Mouse (Mus musculus) retina, embryonic 14.5 days (tissue): ENCODE measurements around the gene Zfhx3.

Source experiments
- DNase-seq: peaks from one replicate; pipeline ENCODE4 v3.0.0-alpha.2; 2015; ENCODE audit warnings: low spot score

The Zfhx3 gene

DNA sequence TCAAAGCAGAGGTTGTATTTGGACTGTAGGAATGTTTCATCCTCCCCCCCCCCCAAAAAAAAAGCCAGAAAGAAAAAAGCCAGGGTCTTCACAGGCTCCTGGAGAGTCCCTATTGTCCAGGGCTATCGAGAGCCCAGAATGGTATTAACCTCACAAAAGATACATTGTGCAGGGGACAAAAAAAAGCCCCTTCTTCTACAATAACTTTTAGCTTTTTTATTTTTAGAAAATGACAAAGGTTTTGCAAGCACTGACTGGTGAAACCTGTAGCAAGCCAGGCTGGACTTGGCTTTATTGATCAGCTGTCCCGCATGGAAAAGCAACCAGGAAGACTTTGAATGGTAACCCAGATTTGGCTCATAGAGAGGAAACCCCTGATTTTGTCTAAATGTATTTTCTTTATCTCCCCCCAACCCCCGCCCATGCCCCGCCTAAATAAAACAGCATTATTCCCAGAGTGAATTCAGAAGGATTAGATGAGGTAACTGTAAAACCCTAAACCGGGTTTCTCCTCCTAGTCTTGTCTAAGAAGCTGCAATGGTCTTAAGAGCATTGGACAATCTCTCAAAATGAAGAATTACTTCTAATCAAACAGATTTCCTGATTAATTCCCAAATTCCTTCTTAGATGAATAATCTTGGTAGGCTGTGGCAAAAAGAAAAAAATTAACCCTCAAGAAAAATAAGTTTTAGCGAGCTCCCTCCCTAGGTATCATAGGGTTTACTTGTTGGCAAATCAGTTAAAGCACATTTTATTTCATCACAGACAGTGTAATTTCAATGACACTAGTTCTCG, 759.1 kb downstream of the Zfhx3 start:
- peak; percentile 36 for DNase-seq

DNA sequence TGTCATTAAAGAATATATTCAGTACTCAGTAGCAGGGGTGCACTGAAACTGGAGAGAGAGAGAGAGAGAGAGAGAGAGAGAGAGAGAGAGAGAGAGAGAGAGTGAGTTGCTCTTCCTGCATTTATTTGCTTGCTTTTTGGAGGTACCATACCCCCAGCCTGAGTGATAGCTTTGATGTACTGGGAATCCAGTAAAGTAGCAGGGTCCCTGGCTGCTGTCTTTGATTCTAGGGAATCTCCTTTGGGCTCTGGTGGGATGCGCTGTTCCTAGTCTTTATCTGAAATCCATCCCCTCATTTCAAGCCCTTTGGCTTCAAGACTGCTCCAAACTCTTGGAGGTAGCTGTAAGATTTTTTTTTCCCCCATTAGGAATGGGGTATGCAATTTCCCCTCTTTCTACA, 759.8 kb downstream of the Zfhx3 start:
- DNase-seq: no peak

DNA sequence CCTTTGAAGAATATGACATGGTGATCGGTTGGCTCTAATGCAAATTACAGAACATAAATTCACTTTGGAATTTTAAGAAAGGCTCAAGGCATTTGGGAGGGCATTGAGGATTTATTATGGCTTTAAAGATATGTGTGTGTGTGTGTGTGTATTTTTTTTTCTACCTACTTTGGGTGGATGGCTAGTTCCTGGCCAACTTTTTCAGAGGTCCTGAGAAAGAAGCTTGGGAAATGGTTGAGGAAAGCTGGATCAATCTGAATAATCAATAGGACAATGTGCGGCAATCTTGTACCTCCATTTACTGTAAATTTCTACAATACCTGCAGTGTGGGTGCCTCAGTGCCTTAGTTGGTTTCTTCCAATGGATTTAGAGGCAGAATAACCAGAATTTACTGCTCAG, 763.3 kb downstream of the Zfhx3 start:
- DNase-seq: no peak

DNA sequence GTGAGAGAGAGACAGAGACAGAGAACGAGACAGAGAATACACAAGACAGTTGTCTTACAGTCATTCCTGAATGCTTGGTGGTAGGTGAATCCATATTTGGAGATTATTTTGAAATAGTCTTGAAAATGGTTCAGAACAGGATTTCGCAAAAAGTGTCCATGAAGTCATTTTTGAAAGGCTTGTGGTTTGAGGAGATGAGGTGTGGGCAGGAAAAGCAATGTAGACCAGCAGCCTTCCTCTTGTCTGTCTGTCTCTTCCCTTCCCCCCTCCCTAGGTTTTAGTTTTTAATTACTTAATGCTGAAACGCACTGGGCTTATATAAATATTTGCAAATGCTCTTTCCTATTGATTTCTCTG, 764.0 kb downstream of the Zfhx3 start:
- DNase-seq: no peak

DNA sequence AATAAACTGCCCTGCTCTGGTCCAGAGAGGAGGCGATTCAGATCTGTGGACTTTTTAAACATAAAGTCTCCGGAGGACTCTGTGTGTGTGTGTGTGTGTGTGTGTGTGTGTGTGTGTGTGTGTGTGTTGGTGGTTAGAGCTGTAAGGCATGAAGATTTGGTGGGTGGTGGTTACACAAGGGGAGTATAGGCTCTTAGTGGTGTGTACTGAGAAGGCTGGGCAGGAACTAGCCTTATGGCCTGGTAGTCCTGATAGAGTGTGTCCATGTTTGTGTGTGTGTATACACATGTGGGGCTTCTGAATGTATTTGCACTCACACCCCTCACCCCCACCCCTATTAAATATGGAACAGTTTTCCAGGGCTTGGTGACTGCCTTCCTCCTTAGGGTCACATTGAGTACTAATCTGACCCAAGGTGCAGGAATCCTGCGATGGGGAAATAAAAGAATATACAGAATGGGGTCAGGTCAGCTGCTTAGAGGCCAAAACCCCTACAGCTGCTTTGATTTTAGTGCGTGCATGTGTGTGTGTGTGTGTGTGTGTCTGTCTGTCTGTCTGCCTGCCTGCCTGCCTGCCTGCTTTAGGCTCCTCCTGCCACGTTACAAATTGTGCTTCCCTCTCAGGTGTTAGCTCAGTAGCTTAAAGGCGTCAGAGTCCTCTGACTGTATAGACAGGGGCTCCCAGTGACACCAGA, 764.6 kb downstream of the Zfhx3 start:
- peak; percentile 6 for DNase-seq

DNA sequence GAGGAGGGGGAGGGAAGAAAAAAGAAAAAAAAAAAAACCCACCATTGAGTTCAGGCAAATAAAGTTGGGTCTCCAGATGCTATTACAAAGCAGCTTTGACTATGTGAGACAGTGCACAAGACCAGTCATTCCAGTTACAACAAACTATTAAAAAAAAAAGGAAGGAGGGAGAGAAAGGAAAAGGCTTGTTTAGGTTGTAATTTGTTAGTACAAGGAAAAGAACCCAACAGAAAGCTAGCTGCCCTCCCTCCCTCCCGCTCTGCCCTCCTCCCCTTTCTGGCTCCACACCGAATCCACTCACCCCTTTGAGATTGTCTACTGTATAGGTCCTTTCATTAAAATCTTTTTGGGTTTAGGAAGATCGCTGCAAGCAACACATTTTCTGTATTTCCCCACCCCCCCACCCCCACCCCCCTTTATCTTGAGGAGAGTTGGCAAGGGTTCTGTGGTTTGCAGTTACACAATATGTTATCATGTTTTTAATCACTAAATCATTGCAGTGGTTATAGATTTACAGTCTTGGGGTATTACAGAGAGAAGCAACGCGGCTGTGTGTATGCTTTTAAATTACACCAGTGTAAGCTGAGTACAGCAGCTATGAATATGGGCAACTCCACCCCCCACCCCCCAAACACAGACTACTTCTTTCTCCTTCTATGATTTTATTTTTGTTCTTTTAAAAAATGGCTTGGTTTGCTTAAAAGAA, 765.3 kb downstream of the Zfhx3 start:
- no peak for DNase-seq

DNA sequence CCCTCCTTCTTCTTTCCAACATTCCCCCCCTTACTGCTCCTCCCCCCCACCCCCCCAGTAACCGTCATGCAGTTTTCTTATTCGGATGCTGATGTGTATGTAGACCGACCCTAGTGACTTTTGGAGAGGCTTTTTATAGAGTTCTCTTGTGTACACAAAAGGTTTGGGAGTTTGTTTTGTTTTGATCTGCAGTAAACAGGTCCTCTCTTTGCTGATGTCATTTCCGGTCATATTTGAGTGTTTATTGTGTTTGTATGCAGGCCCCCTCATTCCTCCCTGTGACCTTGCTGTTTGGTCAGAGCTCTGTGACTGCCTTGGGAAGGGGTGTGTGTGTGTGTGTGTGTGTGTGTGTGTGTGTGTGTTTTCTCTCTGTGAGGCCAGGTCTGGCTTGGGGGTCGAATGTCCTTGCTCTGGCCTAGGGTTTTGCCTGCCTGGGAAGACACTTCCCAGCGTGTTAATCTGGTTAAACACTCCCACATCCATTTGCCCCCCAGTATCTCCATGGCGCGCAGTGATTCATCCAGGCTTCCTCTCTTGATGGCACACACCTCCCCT, 766.5 kb downstream of the Zfhx3 start:
- DNase-seq: no peak

- DNase-seq: no peak
Observed at GRCm38 (mm10) chr8:108709441-108709840, 767.0 kb downstream of the Zfhx3 start.

DNA sequence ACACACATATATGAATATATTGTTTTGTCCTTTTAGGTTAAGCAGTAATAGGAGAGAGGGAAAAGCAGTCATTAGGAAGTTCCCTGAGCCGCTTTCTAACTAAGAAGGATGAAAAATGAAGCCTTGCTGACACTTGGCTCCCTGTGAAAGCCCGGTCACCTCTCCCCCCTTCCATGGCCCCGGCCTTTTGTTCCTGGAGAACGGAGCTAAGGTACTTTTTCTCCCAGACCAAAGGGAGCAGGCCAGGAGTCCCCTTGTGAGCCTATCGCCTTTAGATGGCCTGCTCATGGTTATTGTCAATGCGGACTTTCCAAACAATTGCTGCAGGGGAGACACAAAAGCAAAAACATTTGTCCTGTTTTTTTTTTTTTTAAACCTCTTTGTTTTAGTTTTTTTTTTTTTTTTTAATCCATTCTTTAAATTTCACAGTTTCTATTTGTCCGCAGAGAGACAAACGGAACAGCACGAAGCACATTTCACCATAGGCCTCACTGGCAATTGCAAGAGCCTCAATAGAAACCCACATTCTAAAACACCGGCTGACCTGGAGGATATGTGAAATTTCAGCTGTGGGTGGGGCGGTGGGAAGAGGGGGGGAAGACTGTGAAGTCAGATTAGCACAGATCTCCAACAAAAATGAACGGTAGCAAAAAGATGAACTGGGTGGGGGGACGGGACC, 767.6 kb downstream of the Zfhx3 start:
- no peak for DNase-seq

GRCm38 (mm10) chr8:108710607-108711489, 768.4 kb downstream of the Zfhx3 start:
- DNase-seq: no peak

DNA sequence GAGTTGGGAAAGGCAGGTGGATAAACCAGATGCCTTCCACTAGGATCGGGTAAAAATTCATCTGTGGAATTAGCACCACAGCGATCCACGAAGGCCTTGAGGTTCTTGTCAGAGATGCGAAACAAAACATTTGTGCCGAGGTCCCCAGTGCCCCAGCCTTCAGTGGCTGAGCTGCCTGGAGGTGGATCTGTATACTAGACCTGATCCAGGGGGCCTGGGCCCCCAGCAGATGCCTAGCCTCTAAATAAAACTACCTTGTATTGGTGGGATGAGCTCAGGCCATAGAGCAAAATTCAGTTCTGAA, 769.0 kb downstream of the Zfhx3 start:
- no peak for DNase-seq

GRCm38 (mm10) chr8:108712001-108712411, 769.6 kb downstream of the Zfhx3 start:
- no peak for DNase-seq

GRCm38 (mm10) chr8:108712607-108713006, 770.2 kb downstream of the Zfhx3 start:
- no peak for DNase-seq

- no peak for DNase-seq
Observed at GRCm38 (mm10) chr8:108713346-108714142, 771.1 kb downstream of the Zfhx3 start.

DNA sequence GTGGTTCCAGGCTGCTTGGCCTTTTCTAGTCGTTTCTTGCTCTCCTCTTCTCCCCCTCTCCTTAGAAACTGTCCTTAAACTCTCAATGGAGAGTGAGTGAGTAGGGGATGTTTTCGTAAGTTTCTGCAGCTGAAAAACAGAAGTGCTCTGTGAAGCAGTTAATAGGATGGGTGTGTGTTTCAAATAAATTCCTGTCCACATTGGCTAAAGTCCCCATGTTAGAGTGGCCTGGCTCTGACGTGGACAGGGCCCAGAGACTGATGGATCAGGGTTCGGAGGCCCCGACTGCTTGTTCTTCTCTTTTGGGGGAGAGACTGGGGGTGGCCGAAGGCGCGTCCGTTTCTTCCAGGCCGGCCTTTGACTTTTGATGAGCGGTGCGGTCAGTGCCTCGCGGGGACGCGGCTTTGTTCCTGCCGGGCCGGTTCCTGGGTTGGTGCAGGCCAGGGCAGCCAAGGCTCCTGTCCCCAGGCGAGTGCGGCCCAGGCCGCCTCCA, 771.7 kb downstream of the Zfhx3 start:
- no peak for DNase-seq

DNA sequence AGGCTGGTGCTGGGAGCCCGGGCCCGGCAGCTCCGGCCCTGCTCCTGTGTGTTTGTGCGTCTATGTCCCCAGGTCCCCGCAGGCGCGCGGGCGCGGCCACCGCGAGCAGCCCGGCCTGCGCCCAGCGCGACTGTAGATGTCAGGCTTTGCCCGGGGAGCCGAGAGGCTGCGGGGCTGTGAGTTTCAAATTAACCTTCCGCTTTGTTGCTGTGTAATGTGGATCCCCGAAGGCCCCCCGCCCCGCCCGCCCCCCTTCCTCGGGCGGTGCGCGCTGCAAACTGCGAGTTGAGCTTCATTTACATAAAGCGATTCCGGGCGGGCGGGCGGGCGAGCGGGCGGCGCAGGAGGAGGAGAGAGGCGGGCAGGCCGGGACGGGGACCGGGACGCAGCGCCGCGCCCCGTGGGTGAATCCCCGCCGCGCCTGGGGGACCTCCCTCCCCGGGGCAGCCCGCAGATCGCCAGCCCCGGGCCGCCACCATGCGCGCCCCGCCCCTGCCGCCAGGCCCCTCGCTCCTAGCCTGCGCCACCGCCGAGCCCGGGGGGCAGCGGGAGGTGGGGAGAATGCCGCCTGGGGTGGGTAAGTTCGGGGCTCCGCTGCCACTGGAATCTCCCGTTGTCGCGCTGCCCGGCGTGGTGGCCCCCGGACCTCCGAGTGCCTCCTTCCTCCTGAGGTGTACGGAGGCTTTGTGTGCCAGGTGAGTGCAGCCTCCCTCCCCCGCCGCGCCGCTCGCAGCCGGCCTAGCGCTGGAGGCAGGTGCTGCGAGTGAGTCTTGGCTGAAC, 772.4 kb downstream of the Zfhx3 start:
- peak; percentile 74 for DNase-seq

DNA sequence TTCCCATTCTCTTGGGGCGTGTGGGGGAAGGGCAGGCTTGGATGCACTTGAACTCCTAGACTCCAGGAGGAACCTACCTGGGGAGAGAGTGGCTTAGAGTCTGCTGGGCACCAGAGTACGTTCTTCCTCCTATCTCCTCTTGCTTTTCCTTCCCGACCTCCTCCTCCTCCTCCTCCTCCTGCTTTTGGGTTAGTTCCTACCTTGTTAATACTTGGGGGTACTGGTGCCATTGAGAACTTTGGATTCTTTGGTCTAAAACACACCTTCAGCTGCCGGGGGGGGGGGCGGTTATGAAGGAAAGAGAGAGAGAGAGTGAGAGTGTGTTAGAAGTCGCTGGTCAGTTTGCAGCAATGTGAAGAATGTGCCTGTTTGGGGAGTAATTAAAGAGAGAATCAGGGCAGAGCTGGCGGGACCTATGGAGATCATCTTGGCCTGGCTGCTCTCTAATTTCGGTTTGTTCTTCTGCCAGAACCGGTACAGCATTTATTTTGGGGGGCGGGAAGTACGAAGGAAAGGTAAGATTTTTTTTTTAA, 773.0 kb downstream of the Zfhx3 start:
- no peak for DNase-seq

DNA sequence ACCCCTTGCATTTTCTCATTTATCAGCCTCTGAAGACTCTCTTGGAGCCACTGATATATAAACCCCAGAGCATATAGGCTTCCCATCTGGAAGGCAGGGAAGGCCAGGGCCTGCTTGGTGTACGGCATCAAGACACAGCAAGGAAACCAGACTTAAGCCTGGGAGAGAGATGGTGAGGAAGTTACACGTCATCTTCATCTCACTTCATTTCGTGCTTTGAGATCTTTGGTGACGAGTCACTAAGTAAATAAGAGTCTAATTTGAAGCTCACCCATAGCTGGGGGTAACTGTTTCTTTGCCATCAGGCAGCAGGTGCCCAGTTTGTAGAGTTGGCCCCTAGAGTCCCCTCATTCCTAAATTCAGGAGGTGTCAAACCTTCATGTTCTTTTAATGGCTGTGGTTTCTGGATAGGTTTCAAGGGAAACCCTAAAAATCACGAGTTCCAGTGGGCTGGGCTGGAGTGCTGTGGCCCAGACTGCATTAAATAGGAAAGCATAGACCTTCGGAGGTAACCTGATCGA, 773.9 kb downstream of the Zfhx3 start:
- DNase-seq: no peak

GRCm38 (mm10) chr8:108717545-108717944, 775.1 kb downstream of the Zfhx3 start:
- no peak for DNase-seq
